ENCODE assay signal across 23 mouse cellular contexts in the genomic region with DNA sequence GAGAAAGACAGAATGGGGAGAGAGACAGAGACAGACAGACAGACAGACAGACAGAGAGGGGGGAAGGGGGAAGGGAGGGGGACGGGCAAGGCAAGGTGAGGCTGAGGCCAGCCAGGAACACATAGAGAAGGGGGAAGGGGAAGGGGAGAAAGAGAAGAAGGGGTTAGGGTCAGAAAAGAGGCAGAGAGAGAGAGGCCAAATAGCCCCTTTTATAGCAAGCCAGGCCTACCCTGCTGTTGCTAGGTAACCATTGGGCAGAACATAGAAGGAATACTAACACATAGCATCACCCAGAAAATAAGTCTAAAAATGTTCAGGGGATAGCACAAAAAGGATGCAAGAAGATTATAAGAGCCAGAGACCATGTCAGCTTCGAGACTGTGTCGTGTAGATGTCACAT. TPM values are rescaled to one million over a fixed set of nuclear protein-coding genes. Genes with fewer than 3 reads are reported as not detected.
A peak's percentile ranks its signal among the peaks of the same experiment; 100 is the strongest.
DNase-seq lines count a peak whose midpoint lies in the region; ATAC-seq and TF ChIP-seq lines count a peak whose summit lies in the region.
"Had no signal": no experiment of that assay in that cellular context is flagged by ENCODE, and none has a peak within 500 bp of the region (broad histone marks: within the 10 kb centered on the region; RNA-seq: fewer than 3 reads in every experiment).

No protein-coding gene starts in this region.

- peak; percentile 42; the same call in 1 of the 2 replicates for ATAC-seq in hindbrain, embryonic 12.5 days (ENCODE audit: low FRiP score)
- ATAC-seq in midbrain, embryonic 13.5 days: peak; percentile 65
- ATAC-seq: Patski had no signal

- intact Hi-C loops in heart, postnatal 36 days (cut with DNase I): loop anchor here (10.0 kb wide), 1 partner anchor 236 kb away; no protein-coding TSS in a partner anchor

- peak overlapping the region; percentile 8; the same call in 1 of the 2 replicates for H3K4me3 ChIP-seq in testis, adult 2 months (ENCODE audit: control insufficient read depth, low read depth, low read length)
- no peak overlapping the region for H3K4me3 ChIP-seq in hindbrain, embryonic 12.5 days
- H3K4me3 ChIP-seq in midbrain, embryonic 13.5 days (replicated peaks): no peak overlapping the region
- H3K4me3 ChIP-seq: heart, embryonic 13.5 days; left cerebral cortex, adult 2 months; limb, embryonic 10.5 days had no signal

- H3K36me3 ChIP-seq in testis, adult 2 months (ENCODE audit: control insufficient read depth, insufficient read depth, low read length): no peaks in the 10 kb centered on the region
- H3K36me3 ChIP-seq in hindbrain, embryonic 12.5 days: no peaks in the 10 kb centered on the region
- H3K36me3 ChIP-seq in midbrain, embryonic 13.5 days: no peaks in the 10 kb centered on the region
- H3K36me3 ChIP-seq: heart, embryonic 13.5 days; limb, embryonic 10.5 days had no signal

- no peak overlapping the region for H3K27ac ChIP-seq in testis, adult 2 months (ENCODE audit: control insufficient read depth, insufficient read depth, low read depth, low read length)
- no peak overlapping the region for H3K27ac ChIP-seq in hindbrain, embryonic 12.5 days
- no peak overlapping the region for H3K27ac ChIP-seq in midbrain, embryonic 13.5 days
- H3K27ac ChIP-seq: heart, embryonic 13.5 days; left cerebral cortex, adult 2 months; limb, embryonic 10.5 days; macrophage had no signal

- no peaks in the 10 kb centered on the region for H3K9me3 ChIP-seq in hindbrain, embryonic 12.5 days (replicated peaks)
- H3K9me3 ChIP-seq in midbrain, embryonic 13.5 days: no peaks in the 10 kb centered on the region
- H3K9me3 ChIP-seq: limb, embryonic 10.5 days had no signal

- TF ChIP-seq CTCF in testis, adult 2 months (IDR thresholded peaks at IDR 0.05; ENCODE audit: control insufficient read depth, insufficient read depth, insufficient replicate concordance, low read depth, low read length): no peak

- no peak for DNase-seq in testis, postnatal 14 days (ENCODE audit: low spot score)
- DNase-seq in heart, postnatal 36 days: no peak
- DNase-seq in cerebellum, adult 11-12 months: no peak
- DNase-seq in adrenal gland, postnatal 10 days: no peak
- DNase-seq: adrenal gland, postnatal 36 days; cerebellum, postnatal 14 days; kidney, adult 18-20 months; kidney, postnatal 14 days; lung, adult 2 months; right cerebral cortex, postnatal 4 days; thymus, postnatal 36 days had no signal

- WGBS in hindbrain, embryonic 12.5 days: 61% methylated on average over 3 of the region's 3 CpGs
- WGBS in midbrain, embryonic 13.5 days: 26% methylated on average over 3 of the region's 3 CpGs

- no peaks in the 10 kb centered on the region for H3K27me3 ChIP-seq in testis, adult 2 months (ENCODE audit: control insufficient read depth, insufficient read depth, low read length)
- H3K27me3 ChIP-seq in hindbrain, embryonic 12.5 days: no peaks in the 10 kb centered on the region
- H3K27me3 ChIP-seq in midbrain, embryonic 13.5 days: no peaks in the 10 kb centered on the region
- H3K27me3 ChIP-seq: heart, embryonic 13.5 days; Patski had no signal

- no peak overlapping the region for H3K4me2 ChIP-seq in hindbrain, embryonic 12.5 days (replicated peaks)
- no peak overlapping the region for H3K4me2 ChIP-seq in midbrain, embryonic 13.5 days (replicated peaks)
- H3K4me2 ChIP-seq: heart, embryonic 13.5 days; liver, embryonic 11.5 days had no signal

- TF ChIP-seq POLR2A in testis, adult 2 months (IDR thresholded peaks at IDR 0.05; ENCODE audit: control insufficient read depth, low read depth, low read length): no peak

- H3K4me1 ChIP-seq in testis, adult 2 months (ENCODE audit: control insufficient read depth, insufficient read depth, low read length): peaks cover 3% of the 10 kb centered on the region
- peaks cover 18% of the 10 kb centered on the region for H3K4me1 ChIP-seq in hindbrain, embryonic 12.5 days
- H3K4me1 ChIP-seq in midbrain, embryonic 13.5 days (replicated peaks): peaks cover 32% of the 10 kb centered on the region
- H3K4me1 ChIP-seq: heart, embryonic 13.5 days; limb, embryonic 10.5 days had no signal

- H3K9ac ChIP-seq in hindbrain, embryonic 12.5 days: no peak overlapping the region
- H3K9ac ChIP-seq in midbrain, embryonic 13.5 days (replicated peaks): no peak overlapping the region
- H3K9ac ChIP-seq: heart, embryonic 13.5 days had no signal

RNA-seq across cellular contexts. Expression of gene Krtap7-1, which starts 20.3 kb away (rescaled TPM):
- polyA plus RNA-seq in testis, adult 2 months (2012; rRNA removed): not detected in 2 replicates
- not detected in 2 replicates for polyA plus RNA-seq in hindbrain, embryonic 12.5 days (2016; fragmentation: Nextera tagmentation; extraction: Ambion mirVana)
- polyA plus RNA-seq in midbrain, embryonic 13.5 days (2015; fragmentation: Nextera tagmentation; extraction: Ambion mirVana): not detected in 2 replicates
- not detected for total RNA-seq in heart, postnatal 36 days (2021)
- total RNA-seq in adrenal gland, postnatal 10 days (2021): not detected
- total RNA-seq: adrenal gland, postnatal 36 days; gastrocnemius, postnatal 4 days; layer of hippocampus, adult 8-10 months; left cerebral cortex, adult 2 months; neutrophil, adult 5-6 weeks had no signal
- polyA plus RNA-seq: heart, embryonic 13.5 days; limb, embryonic 10.5 days; liver, embryonic 11.5 days; lung, adult 2 months; macrophage; Patski had no signal

RNA-seq across cellular contexts. Expression of gene Krtap8-1, which starts 40.6 kb away (rescaled TPM):
- polyA plus RNA-seq in testis, adult 2 months (2012; rRNA removed): not detected in 2 replicates
- polyA plus RNA-seq in hindbrain, embryonic 12.5 days (2016; fragmentation: Nextera tagmentation; extraction: Ambion mirVana): not detected in 2 replicates
- not detected in 2 replicates for polyA plus RNA-seq in midbrain, embryonic 13.5 days (2015; fragmentation: Nextera tagmentation; extraction: Ambion mirVana)
- not detected for total RNA-seq in heart, postnatal 36 days (2021)
- total RNA-seq in adrenal gland, postnatal 10 days (2021): not detected
- total RNA-seq: adrenal gland, postnatal 36 days; gastrocnemius, postnatal 4 days; layer of hippocampus, adult 8-10 months; left cerebral cortex, adult 2 months; neutrophil, adult 5-6 weeks had no signal
- polyA plus RNA-seq: heart, embryonic 13.5 days; limb, embryonic 10.5 days; liver, embryonic 11.5 days; lung, adult 2 months; macrophage; Patski had no signal

RNA-seq across cellular contexts. Expression of gene Krtap11-1, which starts 42.6 kb away (rescaled TPM):
- not detected in 2 replicates for polyA plus RNA-seq in testis, adult 2 months (2012; rRNA removed)
- not detected in 2 replicates for polyA plus RNA-seq in hindbrain, embryonic 12.5 days (2016; fragmentation: Nextera tagmentation; extraction: Ambion mirVana)
- not detected in 2 replicates for polyA plus RNA-seq in midbrain, embryonic 13.5 days (2015; fragmentation: Nextera tagmentation; extraction: Ambion mirVana)
- total RNA-seq in heart, postnatal 36 days (2021): not detected
- total RNA-seq in adrenal gland, postnatal 10 days (2021): not detected
- total RNA-seq: adrenal gland, postnatal 36 days; gastrocnemius, postnatal 4 days; layer of hippocampus, adult 8-10 months; left cerebral cortex, adult 2 months; neutrophil, adult 5-6 weeks had no signal
- polyA plus RNA-seq: heart, embryonic 13.5 days; limb, embryonic 10.5 days; liver, embryonic 11.5 days; lung, adult 2 months; macrophage; Patski had no signal
